Mouse (Mus musculus): Measurements from ENCODE around the gene Clns1a.

DNA sequence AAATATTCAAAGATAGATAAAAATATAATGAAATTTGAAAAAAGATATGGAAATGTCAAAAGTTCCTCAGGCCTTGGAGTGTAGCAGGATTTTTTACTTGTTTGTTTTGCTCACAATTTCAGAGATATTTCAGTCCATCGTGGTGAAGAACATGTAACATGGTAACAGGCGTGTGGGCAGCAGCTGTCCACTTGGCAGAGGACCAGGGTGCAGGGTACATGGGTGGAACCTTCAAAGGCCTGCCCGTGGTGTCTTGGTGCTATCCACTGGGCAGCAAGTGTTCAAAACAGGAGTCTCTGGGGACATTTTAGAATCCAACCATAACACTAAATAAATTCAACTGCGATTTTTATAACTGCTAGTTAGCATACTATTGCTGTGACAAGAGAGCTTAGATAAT, 10.7 kb downstream of the Clns1a start:
- TF ChIP-seq CTCF (IDR thresholded peaks at IDR 0.05; ENCODE audit: insufficient read depth, low read depth, low read length) (no peak), POLR2A (IDR thresholded peaks at IDR 0.05; ENCODE audit: insufficient read depth, low read depth, low read length) (no peak)
